Mouse (Mus musculus): ENCODE data around the gene Mettl16.

Mettl16 gene

DNA sequence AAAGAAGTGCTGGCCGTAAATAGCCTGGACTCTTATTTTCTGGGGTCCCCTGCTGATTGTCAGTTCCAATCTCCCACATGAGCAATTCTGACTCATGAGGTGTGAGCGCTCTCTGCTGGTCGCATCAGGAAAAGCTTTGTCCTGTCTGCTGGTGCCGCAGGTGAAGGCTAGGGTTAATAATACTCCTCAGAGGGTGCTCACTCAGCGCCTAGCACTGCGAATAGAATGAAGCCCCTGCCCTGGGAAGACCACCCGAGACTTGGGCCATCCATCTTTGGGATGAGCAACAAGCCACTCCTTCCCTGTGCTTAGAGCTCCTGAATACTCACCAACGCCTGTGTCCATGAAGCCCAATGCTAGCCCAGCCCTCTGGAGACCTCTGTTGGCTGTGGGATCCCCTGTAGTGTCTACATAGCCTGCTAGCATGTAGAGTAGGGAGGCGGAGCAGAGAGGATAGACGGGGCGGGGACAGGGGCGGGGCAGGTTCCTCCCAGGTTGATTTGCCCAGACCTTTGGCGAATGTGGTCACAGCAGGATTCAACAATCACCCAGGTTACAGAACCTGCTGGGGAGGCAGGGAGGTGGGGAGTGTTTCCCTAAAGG is 77.4 kb downstream of the Mettl16 start:
- peak; percentile 78 for DNase-seq (ENCODE audit: low spot score)

DNA sequence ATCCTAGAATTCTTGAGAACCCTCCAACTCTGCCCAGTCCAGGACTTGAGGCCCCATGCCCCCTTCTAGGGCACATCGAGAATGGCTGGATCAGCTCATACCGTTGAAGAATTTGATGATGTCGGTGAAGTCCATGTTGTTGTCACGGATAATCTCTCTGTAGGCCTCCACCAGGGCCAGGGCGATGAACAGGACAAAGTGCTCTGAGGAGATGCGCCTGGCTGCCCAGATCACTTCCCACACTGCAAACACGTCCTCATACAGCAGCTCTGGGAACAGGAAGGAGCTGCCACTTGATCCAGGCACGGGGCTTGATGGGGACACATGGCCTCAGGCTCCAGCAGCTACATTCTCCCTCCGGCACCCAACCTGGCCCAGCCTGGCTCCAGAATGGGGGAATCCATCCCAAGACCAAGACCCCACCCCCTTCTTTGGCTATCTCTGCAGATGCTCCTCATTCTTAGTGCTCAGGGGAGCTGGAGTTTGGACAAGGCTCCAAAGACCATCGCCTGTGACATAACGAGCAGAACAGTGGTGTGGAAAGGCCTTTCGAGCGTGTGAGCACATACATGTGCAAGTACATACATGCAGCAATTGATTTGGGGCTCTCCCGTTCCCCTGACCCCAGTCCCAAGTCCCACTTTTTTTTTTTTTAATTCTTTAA is 80.5 kb downstream of the Mettl16 start:
- DNase-seq (ENCODE audit: low spot score): no peak

DNA sequence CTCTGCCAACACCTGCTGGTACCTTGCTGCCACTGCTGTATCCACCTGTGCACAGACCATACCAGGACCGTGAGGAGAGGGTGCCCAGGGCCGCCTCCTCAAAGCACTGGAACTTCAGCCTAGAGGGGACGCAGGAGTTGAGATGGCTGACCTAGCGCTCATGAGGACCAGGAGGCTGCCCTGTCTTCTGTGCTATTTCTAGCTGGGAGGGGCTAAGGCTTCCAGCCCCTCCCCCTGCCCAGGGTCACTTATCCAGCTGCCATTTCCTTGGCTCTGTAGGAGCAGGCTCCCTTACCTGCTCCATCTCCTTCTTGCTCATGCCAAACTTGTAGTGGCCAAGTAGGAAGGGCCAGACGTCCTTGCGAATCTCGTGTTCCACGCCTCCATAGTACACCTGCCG is 87.1 kb downstream of the Mettl16 start:
- no peak for DNase-seq (ENCODE audit: low spot score)

DNA sequence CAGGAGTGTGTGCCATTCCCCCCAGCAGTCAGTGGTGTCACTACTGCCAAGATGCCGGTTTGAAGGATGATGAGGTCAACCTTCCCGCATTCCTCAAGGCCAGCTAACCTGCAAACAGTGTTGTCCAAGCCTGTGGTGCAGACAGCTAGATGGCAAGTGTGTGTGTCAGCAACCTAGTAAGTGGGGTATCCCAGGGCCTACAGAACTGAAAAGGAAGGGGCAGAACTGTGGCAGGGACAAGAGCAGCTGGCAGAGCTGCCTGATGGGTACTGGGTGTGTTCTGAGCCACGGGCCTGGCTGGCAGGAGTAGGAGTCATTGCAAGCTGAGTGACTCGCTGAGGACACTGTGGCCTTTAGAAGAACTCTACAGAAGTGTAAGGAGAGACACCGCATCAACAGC is 91.5 kb downstream of the Mettl16 start:
- no peak for DNase-seq (ENCODE audit: low spot score)

DNA sequence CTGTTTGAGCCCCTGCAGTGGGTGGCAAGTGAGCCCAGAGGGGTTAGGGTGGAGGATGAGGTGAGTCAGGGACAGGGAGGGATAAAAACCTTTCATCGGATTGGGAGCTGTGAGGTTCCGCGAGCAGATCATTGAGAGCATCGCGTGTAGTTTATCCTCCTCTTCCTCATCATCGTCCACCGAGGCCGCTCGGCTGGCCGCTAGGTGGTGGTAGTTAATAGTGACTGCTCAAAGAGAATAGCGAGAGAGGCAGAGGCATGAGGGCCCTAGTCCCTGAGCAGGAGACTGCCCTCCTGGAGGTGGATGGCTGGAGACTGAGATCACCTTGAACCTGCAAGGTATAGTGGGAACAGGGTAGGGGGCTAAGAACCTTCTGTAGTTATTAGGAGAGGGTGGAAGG is 92.8 kb downstream of the Mettl16 start:
- DNase-seq (ENCODE audit: low spot score): no peak

DNA sequence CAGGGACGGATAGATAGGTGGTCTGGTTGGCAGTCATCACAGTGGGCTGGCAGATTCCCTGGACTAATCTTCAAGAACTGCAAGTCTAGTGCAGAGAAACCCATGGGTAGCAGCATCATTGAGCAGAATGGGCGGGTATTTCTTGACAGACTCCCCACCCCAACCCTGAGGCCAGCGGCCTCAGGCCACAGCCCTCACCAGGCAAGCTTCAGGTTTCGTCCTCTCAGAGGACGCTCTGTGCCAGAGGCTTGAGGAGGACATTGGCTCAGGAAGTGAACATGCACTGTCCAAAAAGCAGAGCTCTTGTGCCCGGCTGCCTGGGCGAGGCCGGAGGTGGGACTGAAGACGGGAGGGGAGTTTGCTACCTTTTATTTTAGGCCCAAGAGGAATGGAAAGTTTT is 93.8 kb downstream of the Mettl16 start:
- no peak for DNase-seq (ENCODE audit: low spot score)

DNA sequence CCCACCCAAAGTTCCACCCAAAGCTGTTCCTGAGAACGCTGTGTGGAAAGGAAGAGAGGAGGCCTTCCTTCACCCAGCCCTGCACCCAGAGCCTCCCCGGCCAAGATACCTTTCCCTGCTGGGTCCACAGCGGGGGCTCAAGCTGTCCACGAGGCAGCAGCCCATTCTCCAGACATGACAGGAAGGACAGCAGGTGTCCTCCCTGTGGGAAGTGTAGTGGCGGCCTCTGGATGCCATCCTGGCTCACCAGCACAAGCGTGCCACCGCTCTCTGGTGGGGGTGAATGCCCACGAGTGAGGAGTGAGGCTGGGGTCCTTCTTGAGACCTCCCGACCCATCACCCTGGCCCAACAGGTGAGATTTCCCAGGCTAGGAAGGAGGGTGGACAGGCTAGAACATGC is 94.6 kb downstream of the Mettl16 start:
- DNase-seq (ENCODE audit: low spot score): no peak

DNA sequence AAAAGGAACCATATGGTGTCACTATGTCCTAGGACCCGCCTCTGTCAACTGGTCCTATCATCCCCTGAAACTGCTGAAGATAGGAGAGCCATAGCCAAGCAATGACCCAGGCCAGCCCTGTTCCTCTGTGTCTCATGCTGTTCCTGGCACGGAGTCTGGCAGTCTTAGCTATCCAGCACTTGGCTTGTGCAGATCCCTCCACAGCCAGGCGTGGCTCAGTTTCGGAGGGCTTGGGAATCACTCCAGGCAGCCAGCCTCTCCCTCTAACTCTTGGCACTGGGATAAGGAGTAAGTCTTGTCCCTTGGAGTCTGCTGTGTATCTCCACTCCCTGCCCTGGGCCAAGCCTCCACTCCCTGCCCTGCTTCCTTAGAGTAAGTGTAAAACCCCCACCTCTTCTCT is 96.0 kb downstream of the Mettl16 start:
- peak; percentile 86 for DNase-seq (ENCODE audit: low spot score)

DNA sequence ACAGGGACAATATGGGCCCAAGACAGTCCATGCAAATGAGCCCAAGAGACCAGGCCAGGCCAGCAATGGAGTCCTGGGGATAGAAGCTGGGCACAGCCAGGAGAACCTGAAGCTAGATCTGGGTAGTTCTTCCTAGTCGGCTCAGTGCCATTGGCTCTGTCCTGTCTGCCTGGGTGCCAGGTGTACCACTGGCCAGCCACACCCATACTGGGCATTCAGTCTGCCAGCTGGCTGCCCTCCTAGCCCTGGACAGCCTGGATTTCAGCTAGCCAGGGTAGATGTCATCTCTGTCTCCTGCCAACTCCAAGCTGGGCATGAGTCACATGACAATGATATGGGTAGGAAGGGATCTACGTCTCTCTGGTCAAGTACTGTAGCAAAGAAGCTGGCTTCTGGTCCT is 96.6 kb downstream of the Mettl16 start:
- peak; percentile 59 for DNase-seq (ENCODE audit: low spot score)

DNA sequence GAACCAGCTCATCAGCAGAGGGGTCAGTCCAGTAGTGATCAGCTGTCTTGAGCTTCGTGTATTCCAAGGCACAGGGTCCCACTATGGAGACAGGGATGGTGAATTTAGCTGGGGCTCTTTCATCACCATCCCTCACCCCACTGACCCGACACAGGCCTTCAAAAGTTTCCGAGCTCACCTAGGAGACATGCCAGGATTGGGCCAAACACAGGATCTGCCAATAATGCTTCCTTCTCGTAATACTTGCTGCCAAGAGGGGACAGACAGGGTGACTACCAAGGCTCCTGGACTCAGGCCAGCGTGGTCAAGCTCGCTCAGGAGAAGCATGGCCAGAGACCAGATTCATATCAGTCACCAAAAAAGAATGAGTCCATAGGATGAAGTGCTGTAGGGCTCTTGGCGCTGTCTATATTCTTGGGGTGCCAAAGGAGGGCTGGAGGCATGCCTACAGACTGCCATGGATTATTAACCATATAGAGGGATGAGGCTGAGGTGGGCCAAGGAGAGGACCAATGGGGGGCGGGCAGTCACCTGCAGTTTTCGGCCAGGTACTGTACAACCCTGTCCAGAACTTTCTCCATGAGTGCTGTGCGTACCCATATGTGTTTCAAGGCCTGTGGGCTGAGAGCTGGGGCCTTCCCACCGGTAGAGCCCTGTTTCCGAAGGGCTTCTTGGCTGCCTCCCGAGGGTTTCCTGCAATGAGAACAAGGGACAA is 97.6 kb downstream of the Mettl16 start:
- peak; percentile 33 for DNase-seq (ENCODE audit: low spot score)

DNA sequence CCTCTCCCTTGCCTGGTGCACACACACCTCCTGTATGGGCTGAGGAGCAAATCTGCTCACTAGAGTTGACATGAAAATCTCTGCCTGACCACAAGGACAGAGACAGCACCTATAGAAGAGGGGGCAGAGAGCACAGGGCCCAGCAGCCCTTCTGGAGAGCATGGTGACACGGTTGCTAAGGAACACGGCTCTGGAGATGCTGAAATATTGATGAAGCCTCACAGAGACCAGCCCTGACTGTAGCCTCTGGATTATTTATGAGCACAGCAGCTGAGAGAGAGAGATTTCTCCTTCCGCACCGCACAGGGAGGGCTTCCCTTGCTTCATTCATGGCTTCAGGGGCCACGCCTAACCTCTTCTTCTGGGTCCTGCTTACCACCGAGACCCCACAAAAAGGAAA is 99.0 kb downstream of the Mettl16 start:
- no peak for DNase-seq (ENCODE audit: low spot score)

DNA sequence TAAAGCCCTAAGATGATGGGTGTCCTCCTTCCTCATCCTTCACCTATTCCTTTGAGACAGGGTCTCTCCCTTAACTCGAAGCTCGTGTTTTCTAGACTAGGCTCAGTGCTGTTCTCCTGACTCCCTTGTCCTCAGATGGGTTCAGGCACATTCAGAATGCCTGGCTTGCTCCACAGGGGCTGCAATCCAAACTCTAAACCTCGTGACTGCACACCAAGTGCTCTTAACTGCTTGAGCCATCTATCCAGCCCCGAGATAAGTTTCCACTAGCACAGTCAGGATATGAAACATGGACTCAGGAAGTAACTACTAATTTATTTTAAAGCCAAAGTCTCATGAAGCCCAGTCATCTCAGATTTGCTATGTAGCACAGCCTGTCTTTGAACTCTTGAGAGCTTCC is 99.9 kb downstream of the Mettl16 start:
- peak; percentile 31 for DNase-seq (ENCODE audit: low spot score)

DNA sequence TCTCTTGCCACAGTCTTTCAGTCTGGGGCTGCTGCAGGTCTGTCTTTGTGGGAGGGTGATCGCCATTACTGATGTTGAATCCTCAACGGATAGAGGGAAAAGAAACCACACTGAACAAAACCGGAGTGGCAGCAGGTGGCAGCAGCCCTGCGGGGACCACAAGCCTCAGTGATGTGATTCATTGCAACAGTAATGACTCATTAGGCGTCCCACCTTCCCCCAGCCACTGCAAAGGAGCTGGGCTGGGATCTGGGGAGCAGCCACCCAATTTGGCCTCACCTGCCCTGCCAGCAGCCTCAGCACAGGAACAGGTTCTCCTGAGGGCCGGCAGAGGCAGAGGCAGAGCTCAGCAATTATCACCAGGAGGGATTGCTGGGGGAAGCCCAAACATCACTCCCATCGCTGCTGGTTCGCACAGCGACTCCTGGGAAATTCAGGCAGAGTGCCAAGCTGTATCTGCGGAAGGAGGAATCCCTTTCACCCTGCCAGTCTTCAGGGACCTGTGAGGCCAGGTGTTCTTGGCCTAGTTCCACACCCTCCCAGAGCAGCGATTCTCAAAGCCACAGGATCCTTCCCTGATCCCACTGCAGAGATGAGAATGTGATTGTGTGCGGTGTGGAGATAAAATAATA is 100.5 kb downstream of the Mettl16 start:
- peak; percentile 74 for DNase-seq (ENCODE audit: low spot score)

DNA sequence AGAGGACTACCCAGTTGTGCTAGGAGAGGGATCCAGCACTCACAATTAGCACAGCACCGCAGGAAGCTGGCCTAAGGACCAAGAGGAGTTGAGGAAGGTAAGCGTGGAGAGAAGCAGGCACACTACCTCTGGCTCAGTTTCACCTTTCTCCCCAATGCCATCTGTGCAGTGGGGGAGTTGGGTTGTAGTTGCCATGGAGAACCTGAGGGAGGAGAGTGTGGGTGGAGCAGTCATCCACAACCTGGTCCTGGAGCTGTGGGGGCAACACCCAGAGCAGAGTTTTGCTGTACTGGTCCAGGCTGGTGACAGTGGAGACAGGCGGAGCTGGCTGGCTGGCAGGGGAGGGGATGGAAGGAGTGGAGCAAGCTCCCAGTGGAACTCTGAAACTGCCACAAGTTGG is 104.0 kb downstream of the Mettl16 start:
- no peak for DNase-seq (ENCODE audit: low spot score)

DNA sequence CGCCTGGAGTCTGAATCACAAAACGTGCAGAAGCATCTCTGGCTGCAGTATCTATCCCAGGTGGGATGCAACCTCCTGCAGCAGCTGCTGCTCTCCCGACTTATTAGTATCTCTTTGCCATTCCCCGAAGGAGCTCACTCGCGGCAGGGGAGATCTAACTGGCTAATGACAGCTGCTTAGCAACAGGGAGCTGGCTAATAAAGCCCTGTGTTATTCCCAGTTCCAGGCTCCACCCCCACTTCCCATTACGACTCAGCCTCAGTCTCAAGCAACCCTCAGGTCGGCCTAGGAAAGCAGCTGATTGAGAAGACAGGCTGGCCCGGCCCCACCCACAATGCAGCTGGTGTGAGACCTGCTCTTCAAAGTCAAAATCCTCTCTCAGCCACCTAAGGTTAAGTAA is 106.2 kb downstream of the Mettl16 start:
- peak; percentile 58 for DNase-seq (ENCODE audit: low spot score)

Data from urinary bladder, postnatal 14 days (tissue).